Mouse (Mus musculus): ENCODE results near the gene Crispld2. TPM values are rescaled to one million over a fixed set of nuclear protein-coding genes. Genes with fewer than 3 reads are reported as not detected.

Gene Crispld2
- polyA plus RNA-seq, 1 experiment from 2014 or later, result 9.2 TPM

GRCm38 (mm10) chr8:120050376-120050775 lies 58.1 kb downstream of the Crispld2 start:
- Histone ChIP-seq H3K9me3 (ENCODE audit: control insufficient read depth) (no peaks in the 10 kb centered on the region), H3K36me3 (ENCODE audit: control insufficient read depth, insufficient read depth) (no peaks in the 10 kb centered on the region), H3K4me3 (ENCODE audit: low read depth, low read length) (no peak overlapping the region), H3K27me3 (replicated peaks; ENCODE audit: control insufficient read depth, insufficient read depth, low read length) (no peaks in the 10 kb centered on the region), H3K4me2 (replicated peaks; ENCODE audit: low read depth) (no peak overlapping the region), H3K27ac (ENCODE audit: low read depth, low read length) (no peak overlapping the region), H3K9ac (ENCODE audit: low read depth, low read length) (no peak overlapping the region), H3K4me1 (replicated peaks; ENCODE audit: control insufficient read depth, insufficient read depth, low read length) (no peaks in the 10 kb centered on the region)
- TF ChIP-seq CTCF (IDR thresholded peaks at IDR 0.05; ENCODE audit: low read depth), result no peak
- WGBS, result 81% methylated on average over 10 of the region's 10 CpGs
- no peak for ATAC-seq

- Histone ChIP-seq H3K4me2 (replicated peaks; ENCODE audit: low read depth) (no peak overlapping the region), H3K27me3 (replicated peaks; ENCODE audit: control insufficient read depth, insufficient read depth, low read length) (no peaks in the 10 kb centered on the region), H3K4me1 (replicated peaks; ENCODE audit: control insufficient read depth, insufficient read depth, low read length) (no peaks in the 10 kb centered on the region), H3K9ac (ENCODE audit: low read depth, low read length) (no peak overlapping the region; the same call in 1 of the 2 replicates), H3K9me3 (ENCODE audit: control insufficient read depth) (no peaks in the 10 kb centered on the region), H3K27ac (ENCODE audit: low read depth, low read length) (no peak overlapping the region), H3K4me3 (ENCODE audit: low read depth, low read length) (no peak overlapping the region), H3K36me3 (ENCODE audit: control insufficient read depth, insufficient read depth) (no peaks in the 10 kb centered on the region)
- TF ChIP-seq CTCF (IDR thresholded peaks at IDR 0.05; ENCODE audit: low read depth), result no peak
- 51% methylated on average over 4 of the region's 4 CpGs for WGBS
- no peak for ATAC-seq
These were observed 58.8 kb downstream of the Crispld2 start for GRCm38 (mm10) chr8:120051006-120051405.

GRCm38 (mm10) chr8:120051908-120052307 lies 59.7 kb downstream of the Crispld2 start:
- no peak overlapping the region for H3K4me3 ChIP-seq (ENCODE audit: low read depth, low read length)
- no peaks in the 10 kb centered on the region for H3K36me3 ChIP-seq (ENCODE audit: control insufficient read depth, insufficient read depth)
- no peak overlapping the region; the same call in 1 of the 2 replicates for H3K27ac ChIP-seq (ENCODE audit: low read depth, low read length)
- ATAC-seq, result no peak
- TF ChIP-seq CTCF (IDR thresholded peaks at IDR 0.05; ENCODE audit: low read depth), result no peak
- H3K4me2 ChIP-seq (replicated peaks; ENCODE audit: low read depth), result no peak overlapping the region
- no peaks in the 10 kb centered on the region for H3K27me3 ChIP-seq (replicated peaks; ENCODE audit: control insufficient read depth, insufficient read depth, low read length)
- no peaks in the 10 kb centered on the region for H3K4me1 ChIP-seq (replicated peaks; ENCODE audit: control insufficient read depth, insufficient read depth, low read length)
- 77% methylated on average over 4 of the region's 4 CpGs for WGBS
- H3K9me3 ChIP-seq (ENCODE audit: control insufficient read depth), result no peaks in the 10 kb centered on the region
- H3K9ac ChIP-seq (ENCODE audit: low read depth, low read length), result no peak overlapping the region

DNA sequence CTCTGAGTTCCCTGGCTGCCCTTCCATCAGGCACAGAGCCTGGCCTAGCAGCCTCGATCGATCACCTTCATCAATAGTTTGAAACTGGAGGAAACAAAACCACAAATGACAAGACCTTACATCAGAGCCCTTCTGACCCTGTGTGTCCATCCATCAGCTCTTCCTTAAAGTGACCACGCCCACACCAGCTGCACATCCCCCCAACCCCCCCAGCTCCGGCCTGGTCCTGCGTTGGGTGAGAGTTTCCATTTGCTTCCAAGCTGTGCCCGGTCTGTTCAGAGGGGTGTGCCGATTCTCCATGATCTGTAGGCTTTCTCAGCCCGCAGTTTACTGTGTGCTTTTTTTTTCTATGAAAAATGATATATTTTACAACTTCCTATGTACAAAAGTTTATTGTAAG lies 60.1 kb downstream of the Crispld2 start:
- WGBS, result 73% methylated on average over 8 of the region's 8 CpGs
- no peak overlapping the region for H3K4me2 ChIP-seq (replicated peaks; ENCODE audit: low read depth)
- no peaks in the 10 kb centered on the region for H3K36me3 ChIP-seq (ENCODE audit: control insufficient read depth, insufficient read depth)
- no peak for ATAC-seq
- no peak overlapping the region for H3K4me3 ChIP-seq (ENCODE audit: low read depth, low read length)
- H3K9ac ChIP-seq (ENCODE audit: low read depth, low read length), result no peak overlapping the region
- no peak overlapping the region; the same call in 1 of the 2 replicates for H3K27ac ChIP-seq (ENCODE audit: low read depth, low read length)
- no peak for TF ChIP-seq CTCF (IDR thresholded peaks at IDR 0.05; ENCODE audit: low read depth)
- no peaks in the 10 kb centered on the region for H3K9me3 ChIP-seq (ENCODE audit: control insufficient read depth)
- no peaks in the 10 kb centered on the region for H3K4me1 ChIP-seq (replicated peaks; ENCODE audit: control insufficient read depth, insufficient read depth, low read length)
- no peaks in the 10 kb centered on the region for H3K27me3 ChIP-seq (replicated peaks; ENCODE audit: control insufficient read depth, insufficient read depth, low read length)

DNA sequence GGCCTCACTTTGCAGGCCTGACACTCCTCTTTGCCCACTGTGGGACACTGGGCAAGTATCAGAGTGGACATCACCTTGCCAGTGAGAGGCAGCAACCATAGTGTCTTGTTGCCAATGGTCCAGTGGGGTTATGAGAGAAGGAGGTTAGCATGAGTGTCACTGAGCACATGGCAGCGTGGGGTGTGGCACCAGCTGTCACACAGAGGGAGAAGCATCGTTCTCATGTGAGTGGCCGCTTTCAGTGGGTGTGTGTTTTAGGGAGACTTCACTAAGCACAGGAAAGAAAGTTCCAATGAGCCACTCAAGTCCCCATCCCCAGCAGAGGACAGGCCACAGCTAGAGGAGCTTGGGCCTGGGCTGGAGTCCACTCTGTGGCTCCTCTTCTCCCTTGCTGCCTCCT lies 62.6 kb downstream of the Crispld2 start:
- no peak for TF ChIP-seq CTCF (IDR thresholded peaks at IDR 0.05; ENCODE audit: low read depth)
- H3K27ac ChIP-seq (ENCODE audit: low read depth, low read length), result no peak overlapping the region
- no peaks in the 10 kb centered on the region for H3K27me3 ChIP-seq (replicated peaks; ENCODE audit: control insufficient read depth, insufficient read depth, low read length)
- no peaks in the 10 kb centered on the region for H3K9me3 ChIP-seq (ENCODE audit: control insufficient read depth)
- H3K4me2 ChIP-seq (replicated peaks; ENCODE audit: low read depth), result no peak overlapping the region
- no peak overlapping the region for H3K4me3 ChIP-seq (ENCODE audit: low read depth, low read length)
- no peak for ATAC-seq
- H3K9ac ChIP-seq (ENCODE audit: low read depth, low read length), result no peak overlapping the region
- WGBS, result 82% methylated on average over 3 of the region's 3 CpGs
- H3K36me3 ChIP-seq (ENCODE audit: control insufficient read depth, insufficient read depth), result no peaks in the 10 kb centered on the region
- H3K4me1 ChIP-seq (replicated peaks; ENCODE audit: control insufficient read depth, insufficient read depth, low read length), result no peaks in the 10 kb centered on the region

DNA sequence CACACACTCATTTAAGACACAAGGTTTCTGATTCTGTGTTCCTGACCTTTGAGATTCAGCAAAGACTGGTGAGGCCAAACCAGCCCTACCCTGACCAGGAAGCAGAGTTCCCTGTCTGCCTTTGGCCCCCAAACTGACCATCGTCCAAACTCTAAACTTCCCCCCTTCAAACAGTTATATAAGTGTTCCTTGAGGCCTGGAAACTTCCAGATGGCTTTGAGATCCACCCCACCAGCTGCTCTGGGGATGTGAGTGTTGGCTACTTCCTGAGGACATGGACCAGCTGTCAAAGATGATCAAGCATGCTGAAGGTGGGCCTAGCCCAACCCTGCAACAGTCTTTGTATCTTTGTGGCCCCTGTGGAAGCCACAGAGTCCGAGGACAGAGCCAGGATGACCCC lies 64.8 kb downstream of the Crispld2 start:
- ATAC-seq, result no peak

GRCm38 (mm10) chr8:120062742-120063141 lies 70.5 kb downstream of the Crispld2 start:
- no peaks in the 10 kb centered on the region for H3K27me3 ChIP-seq (replicated peaks; ENCODE audit: control insufficient read depth, insufficient read depth, low read length)
- no peaks in the 10 kb centered on the region for H3K4me1 ChIP-seq (replicated peaks; ENCODE audit: control insufficient read depth, insufficient read depth, low read length)
- no peak for TF ChIP-seq CTCF (IDR thresholded peaks at IDR 0.05; ENCODE audit: low read depth)
- H3K9me3 ChIP-seq (ENCODE audit: control insufficient read depth), result no peaks in the 10 kb centered on the region
- no peak overlapping the region for H3K4me2 ChIP-seq (replicated peaks; ENCODE audit: low read depth)
- WGBS, result 89% methylated on average over 14 of the region's 14 CpGs
- H3K27ac ChIP-seq (ENCODE audit: low read depth, low read length), result no peak overlapping the region
- no peak overlapping the region for H3K9ac ChIP-seq (ENCODE audit: low read depth, low read length)
- no peaks in the 10 kb centered on the region for H3K36me3 ChIP-seq (ENCODE audit: control insufficient read depth, insufficient read depth)
- no peak overlapping the region for H3K4me3 ChIP-seq (ENCODE audit: low read depth, low read length)
- ATAC-seq, result no peak

More for the DNA sequence above, 64.8 kb downstream of the Crispld2 start:
- Histone ChIP-seq H3K27me3 (replicated peaks; ENCODE audit: control insufficient read depth, insufficient read depth, low read length) (no peaks in the 10 kb centered on the region), H3K9me3 (ENCODE audit: control insufficient read depth) (no peaks in the 10 kb centered on the region), H3K4me1 (replicated peaks; ENCODE audit: control insufficient read depth, insufficient read depth, low read length) (no peaks in the 10 kb centered on the region), H3K4me3 (ENCODE audit: low read depth, low read length) (no peak overlapping the region), H3K36me3 (ENCODE audit: control insufficient read depth, insufficient read depth) (no peaks in the 10 kb centered on the region), H3K9ac (ENCODE audit: low read depth, low read length) (no peak overlapping the region), H3K4me2 (replicated peaks; ENCODE audit: low read depth) (no peak overlapping the region), H3K27ac (ENCODE audit: low read depth, low read length) (no peak overlapping the region)
- 63% methylated on average over 2 of the region's 2 CpGs for WGBS
- TF ChIP-seq CTCF (IDR thresholded peaks at IDR 0.05; ENCODE audit: low read depth), result no peak
